Mouse (Mus musculus) hindlimb bud, embryonic 11.5 days (tissue): ENCODE measurements around the gene Dtx2.

Experiments used
- DNase-seq: peaks from one replicate; pipeline ENCODE4 v3.0.0-alpha.2; 2012; ENCODE audit warnings: low read depth, low spot score; ENCODE audit errors: extremely low spot score

The Dtx2 gene

DNA sequence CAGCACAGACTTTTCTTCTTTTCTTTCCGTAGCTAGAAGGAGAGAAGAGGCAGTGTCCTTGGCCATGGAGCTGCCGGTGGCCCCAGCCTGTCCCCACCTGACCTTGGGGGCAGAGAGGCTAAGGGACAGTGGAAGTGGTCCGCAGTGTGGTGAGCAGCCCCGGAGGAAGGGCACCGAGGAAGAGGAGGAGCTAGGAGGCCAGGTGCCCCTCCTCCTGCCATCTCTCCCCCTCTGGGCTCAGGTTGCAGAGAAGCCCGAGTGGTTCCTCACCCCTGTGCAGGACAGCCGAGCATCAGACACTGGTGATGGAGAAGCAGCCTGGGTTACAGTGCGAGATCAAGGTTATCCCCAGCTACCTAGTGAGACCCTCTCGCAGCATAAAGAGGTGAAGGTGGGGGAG is 20.2 kb upstream of the Dtx2 start, which contains the start of gene Ssc4d:
Ssc4d (minus strand) TSS at position 167 of the 400 bp plus-strand sequence.
- DNase-seq: no peak

DNA sequence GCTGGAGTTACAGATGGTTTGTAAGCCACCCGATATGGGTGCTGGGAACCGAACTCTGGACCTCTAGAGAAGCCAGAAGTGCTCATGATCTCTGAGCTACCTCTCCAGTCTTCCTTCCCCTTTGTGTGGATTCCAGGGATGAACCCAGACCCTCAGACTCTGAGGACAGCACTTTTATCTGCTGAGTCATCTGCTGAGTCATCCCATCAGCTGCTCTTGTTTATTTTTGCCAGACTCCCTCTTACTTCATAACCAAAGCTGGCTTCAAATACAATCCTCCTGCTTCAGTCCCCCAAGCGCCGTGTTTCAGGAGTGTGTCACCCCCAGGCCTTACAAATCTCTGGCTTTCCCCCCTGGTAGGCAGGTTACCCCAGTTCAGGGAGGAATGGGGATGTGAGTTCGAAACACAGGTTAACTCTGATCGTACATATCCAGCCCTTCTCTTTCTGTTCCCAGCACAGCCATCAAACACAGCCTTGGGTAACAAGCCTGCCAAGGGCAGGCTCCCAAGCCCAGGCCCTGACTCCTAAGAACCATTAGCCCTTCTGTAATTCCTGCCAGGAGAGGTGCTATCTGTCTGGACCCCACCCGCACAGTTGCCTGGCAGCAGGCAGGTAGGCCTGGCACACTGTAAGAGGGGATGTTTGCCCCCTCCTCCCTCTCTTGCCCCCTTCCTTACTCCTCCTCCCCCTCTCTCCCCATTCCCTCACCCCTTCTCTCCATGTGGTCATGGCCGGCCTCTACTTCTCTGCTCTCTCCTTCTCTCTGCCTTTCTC is 18.5 kb upstream of the Dtx2 start:
- no peak for DNase-seq

DNA sequence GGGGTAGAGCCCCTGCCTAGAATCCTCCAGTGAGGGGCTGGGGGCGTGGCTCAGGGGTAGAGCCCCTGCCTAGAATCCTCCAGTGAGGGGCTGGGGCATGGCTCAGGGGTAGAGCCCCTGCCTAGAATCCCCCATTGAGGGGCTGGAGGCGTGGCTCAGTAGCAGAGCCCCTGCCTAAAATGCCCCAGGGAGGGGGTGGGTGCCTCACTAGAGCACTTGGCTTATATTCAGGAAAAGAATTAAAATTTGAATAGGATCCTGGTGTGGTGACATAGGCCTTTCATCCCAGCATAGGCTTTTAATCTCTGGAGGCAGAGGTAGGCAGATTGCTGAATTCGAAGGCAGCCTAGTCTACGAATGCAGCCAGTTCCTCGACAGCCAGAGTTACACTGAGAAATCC is 15.2 kb upstream of the Dtx2 start:
- no peak for DNase-seq

DNA sequence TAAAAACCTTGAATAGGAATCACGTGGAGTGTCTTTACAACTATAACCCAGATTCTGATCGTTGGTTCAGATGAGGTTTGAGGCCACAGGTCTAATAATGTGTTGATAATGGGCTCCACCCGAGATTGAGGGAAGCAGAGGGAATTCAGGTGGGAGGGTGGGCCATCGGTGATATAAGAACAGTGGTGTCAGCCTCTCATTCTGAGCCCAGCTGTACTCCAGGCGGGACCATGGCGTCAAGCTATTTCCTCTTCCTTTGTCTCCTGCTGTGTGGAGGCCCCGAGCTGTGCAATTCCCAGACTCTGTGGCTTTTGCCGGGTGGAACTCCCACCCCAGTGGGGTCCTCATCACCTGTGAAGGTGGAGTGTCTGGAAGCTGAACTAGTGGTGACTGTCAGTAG is 14.7 kb upstream of the Dtx2 start, which contains the start of gene Zp3:
Zp3 (plus strand) TSS at position 196 of the 400 bp plus-strand sequence.
- no peak for DNase-seq

DNA sequence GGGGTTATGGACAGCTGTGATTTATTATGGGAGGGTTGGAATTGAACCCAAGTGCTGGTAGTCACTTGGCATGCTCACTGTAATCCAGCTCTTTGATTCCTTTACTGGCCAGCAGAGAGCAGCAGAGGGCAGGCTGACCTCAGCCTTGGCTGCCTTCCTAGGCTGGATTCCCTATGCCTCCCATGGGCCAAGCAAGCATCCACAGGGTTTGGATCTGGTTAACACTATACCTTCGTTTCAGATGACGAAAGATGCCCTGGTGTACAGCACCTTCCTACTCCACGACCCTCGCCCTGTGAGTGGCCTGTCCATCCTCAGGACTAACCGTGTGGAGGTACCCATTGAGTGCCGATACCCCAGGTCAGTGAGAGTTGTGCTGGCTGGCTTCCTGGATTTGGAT is 12.2 kb upstream of the Dtx2 start:
- no peak for DNase-seq

DNA sequence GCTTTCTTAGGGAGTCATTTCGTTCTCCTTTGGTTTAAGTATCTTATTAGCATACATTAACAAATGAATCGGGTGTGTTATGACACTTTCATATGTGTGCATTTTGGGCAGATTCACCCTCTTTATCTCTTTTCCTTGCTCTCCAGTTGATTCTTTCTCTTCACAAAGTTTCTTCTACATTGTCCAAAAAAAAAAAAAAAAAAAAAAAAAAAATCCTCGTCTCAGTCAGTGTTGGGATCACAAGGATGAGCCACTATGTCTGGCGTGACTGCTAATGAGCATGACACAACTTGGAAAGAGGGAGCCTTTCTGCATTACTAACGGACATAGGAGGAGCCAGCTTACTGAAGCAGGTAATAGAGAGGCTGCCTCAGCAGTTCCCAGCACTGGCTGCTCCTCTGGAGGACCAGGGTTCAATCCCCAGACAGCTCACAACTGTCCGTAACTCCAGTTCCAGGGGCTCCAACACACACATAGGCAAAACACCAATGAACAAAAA is 10.0 kb upstream of the Dtx2 start:
- DNase-seq: no peak

DNA sequence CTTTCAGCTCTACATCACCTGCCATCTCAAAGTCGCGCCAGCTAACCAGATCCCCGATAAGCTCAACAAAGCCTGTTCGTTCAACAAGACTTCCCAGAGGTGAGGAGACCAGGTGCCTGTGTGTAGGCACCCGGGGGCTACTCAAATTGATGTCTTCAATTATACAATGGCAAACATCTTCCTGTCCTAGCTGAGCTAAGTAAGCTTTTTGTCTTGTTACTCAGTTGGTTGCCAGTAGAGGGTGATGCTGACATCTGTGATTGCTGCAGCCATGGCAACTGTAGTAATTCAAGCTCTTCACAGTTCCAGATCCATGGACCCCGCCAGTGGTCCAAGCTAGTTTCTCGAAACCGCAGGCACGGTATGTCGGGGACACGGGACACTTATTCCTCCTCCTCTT is 7.4 kb upstream of the Dtx2 start:
- no peak for DNase-seq

DNA sequence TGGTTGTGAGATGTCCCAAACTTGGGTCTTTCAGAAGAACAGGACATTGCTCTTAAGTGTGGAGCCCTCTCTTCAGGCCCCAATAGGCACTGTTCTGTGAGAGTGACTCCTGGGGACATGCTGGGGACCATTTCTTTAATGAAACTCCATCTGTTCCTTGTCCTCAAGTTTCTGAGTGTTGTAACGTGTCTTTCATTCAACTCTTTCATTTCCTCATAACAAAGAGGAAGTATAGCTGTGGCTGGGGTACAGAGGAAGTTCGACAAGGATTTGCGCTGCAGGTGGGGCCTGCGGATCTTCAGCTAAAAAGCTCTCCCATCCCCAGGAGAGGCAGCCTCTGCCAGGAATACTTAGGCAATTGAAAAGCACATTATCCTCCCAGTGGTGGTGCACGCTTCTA is 4.0 kb upstream of the Dtx2 start:
- no peak for DNase-seq

DNA sequence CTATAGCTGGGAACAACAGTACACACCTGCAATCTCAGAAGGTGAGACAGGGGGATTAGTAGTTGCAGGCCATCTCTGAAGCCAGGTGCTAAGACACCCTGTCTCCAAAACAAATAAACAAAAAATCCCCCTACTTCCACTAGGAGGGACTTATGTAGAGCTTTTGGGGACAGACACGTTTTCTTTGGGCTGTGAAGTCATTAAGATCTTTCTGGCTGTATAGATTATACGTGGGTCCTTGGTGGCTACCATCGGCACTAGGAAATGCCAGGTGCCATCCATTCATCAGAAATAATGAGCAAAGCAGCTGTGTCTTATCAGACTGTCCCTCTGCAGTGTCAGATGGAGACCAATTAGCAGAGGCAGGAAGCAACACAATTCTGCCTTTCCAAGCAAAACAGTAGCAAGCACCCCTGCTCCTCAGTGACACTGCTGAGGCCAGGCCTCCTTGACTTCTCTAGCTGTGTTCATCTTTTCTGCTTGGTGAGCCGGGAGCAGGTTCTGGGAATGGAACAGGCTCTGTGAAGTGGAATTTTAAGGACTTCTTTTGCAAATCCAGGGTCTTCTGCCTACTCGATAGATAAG is 1.1 kb upstream of the Dtx2 start:
- no peak for DNase-seq

DNA sequence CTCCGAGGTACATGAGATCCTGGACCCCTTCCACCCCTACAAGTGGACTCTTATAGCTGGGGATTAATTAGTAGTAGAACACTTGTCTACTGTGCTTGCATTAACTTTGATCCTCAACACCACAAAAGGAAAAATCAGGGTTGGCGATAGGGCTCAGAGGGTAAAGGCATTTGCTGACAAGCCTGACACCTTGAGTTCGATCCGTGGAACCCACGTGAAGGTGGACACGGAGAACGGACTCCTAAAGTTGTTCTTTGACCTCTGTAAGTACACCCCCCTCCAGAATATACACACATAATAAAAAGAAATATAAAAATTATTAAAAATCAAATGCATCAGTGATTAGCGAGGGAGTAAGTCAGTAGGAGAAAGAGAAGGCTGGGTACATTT is 270 bp upstream of the Dtx2 start:
- DNase-seq: no peak

DNA sequence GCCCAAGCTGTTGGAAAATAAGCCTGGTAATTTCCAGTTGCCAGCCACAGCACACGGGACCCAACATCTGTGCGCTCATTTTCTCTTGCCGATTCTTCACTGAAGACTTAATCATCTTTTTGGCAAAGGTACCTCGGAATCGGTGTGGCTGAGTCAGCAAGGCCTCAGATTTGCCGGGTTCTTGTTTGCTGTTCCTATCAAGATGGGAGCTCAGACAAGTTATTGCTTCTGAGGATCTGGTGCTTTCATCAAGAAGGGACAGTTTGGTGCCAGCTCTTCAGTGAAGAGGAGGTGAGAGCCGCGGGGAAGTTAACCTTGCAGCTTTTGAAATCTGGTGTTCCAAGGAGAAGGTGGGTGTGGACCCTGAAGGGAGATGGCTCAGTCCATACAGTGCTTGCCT is 1.6 kb downstream of the Dtx2 start:
- DNase-seq: no peak

DNA sequence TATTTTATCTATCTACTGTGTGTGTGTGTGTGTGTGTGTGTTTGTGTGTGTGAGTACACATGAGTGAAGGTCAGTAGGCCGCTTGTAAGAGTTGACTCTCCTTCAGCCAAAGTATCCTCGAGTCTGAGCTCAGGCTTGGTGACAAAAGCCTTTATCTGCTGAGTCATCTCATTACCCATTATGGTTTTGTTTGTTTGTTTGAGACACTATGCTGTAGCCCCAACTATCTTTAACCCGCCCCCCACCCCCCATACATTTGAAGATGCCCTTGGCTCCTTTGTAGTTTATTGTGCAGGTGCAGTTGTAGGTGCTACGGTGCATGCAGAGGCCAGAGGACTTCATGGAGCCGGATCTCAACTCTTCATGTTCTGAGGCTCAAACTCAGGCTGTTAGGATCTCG is 6.6 kb downstream of the Dtx2 start:
- no peak for DNase-seq

DNA sequence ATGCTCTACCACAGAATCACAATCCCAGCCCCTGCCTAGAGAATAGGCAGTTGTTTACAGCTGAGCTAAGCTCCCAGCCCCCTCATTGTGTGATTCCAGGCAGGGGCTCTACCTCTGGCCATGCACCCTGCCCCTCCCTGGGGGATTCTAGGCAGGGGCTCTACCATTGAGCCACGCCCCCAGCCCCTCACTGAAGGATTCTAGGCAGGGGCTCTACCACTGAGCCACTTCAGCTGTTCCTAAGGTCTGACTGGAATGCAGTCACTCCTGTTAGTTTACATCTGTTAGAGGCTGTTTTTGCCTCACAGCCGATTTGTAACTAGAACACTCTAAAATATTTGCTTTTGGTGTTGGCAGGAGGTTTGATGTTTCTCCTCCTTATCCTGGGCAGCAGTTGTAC is 7.7 kb downstream of the Dtx2 start:
- no peak for DNase-seq

DNA sequence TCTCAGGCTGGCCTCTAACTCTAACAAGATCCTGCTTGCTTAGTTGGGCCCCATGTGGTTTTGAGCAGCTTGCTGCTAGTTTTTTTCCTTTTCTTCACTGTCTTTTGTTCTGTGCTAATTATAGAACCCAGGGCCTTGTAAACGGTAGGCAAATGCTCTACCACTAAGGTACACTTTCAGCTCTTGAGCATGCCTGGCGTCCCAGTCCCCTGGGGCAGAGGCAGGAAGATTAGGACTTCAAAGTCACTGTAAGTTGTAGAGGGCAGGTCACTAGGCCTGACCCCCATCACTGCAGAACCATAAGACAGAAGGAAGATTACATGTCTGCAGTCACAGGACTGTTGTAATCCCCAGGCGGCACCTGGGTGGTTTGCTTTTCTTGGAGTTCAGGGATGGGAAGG is 8.2 kb downstream of the Dtx2 start:
- no peak for DNase-seq

DNA sequence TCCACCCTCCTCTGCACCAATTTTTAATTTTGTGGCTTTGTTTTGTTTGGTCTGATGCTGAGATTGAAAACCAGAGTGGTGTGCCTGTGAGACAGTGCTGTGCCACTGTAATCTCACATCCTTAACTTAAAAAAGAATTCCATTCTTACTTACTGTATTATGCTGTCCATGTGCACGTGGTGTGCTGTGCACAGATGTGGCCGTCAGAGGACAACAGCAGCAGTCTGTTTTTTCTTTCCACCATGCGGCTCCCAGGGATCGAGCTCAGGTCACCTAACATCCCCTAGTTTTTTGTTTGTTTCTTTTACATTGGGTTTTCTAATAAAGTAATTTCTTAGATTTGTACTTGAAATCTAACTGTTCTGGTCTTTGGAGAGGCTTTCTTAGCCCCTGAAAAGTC is 9.9 kb downstream of the Dtx2 start:
- DNase-seq: no peak

DNA sequence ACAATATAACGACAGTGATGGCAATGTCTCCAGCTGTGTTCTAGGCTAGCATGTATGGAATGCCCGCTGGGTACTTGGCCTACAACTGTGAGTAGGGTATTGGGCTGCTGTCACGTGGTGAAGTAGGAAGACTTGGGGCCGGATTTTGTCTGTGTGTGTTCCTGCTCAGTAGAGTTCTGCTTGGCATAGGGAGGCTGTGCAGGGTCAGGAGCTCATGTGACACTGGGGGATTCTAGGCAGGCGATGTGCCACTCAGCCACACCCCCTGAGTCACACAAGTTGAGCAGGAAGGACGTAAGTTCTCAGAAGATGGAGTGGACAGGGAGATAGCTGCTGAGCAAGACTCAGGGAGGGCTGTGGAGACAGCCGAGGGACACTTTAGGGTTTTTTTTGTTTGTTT is 13.1 kb downstream of the Dtx2 start:
- DNase-seq: no peak

DNA sequence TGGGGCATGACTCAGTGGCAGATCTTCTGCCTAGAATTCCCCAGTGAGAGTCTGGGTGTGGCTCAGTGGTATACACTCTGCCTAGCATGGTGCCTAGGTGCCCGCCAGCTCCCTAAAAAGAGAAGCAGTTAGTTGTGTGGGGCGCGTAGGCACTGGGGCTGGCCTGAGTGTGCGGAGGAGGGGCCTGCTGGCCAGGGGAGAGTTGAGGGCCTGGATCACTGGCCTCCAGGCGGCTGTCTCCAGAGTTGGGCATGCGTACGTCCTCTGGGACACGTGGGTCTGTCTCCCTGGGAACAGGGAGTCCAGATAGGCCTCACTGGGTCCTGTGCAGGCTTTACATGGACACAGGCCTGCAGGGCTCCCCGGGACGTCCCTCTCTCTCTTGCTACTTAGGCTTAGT is 20.3 kb downstream of the Dtx2 start:
- no peak for DNase-seq

DNA sequence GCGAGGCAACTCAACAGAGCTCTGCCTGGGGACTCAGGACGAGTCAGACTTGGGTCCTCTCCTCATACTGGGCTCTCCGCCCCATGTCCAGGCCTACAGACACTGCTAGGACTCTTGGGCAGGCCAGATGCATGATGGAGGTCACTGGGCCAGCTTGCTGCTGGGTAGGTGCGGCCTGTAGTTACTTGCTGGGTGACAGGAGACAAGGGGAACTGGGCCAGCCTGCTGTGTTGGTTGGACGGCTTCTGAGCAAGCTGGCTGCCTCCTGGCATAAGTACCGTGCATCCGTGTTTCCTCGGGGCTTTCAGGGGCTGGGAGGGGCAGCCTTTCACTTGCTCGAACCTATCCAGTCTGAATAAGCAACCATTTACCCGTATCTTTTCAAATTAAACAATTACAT is 21.0 kb downstream of the Dtx2 start:
- no peak for DNase-seq

DNA sequence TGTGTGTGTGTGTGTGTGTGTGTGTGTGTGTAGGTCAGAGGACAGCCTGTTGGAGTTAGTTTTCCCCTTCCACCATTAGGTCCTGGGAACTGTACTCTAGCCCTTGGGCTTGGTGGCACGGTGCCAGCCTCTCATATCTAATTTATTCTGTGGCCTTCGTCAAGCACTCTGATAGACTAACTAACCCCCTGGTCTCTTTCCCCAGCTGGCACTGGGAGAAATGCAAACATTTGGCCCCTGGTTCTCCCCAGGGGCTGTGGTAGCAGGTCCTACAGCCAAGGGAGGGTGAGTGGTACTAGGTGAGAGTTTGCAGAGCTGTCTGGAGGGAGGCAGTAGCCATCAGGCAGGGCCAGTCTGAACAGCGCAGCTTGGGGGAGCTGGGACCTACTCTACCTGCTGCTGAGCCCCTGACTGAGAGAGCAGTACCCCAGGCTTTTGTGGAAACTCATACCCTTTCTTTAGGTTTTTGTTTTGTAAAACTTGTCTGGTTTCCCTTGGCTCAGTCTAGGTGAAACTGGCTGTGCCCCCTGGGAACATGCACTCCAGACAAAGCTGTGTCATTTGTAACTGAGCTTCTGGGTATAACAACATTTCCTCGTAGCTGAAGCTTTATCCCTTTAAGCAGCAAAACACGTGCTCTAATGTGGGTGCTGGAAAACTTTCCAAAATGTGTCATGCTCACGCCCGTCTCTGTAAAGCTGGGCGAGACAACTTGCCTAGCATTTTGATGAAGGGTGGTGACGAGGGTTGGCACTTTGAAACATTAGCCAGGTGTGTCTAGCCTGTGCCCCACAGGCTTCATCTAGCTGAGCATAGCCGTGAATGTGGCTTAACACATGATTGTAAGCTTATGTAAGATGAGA is 21.6 kb downstream of the Dtx2 start:
- no peak for DNase-seq

DNA sequence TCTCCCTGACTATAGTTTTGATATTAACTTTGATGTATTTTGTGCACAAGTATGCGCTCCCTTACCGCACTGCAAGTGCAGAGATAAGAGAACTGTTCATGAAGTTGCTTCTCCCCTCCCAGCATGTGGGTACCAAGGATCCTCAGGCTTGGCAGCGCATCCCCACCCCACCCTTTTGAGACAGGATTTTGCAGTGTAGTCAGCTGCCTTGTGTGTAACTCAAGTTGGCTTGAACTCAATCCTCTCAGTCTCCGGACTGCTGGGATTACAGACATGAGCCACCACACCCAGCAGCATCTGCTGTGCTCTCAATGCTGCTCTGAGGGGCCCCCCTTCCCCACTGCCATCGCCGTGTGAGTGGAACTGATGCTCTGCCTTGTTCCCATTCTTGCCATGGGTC is 22.7 kb downstream of the Dtx2 start:
- no peak for DNase-seq

DNA sequence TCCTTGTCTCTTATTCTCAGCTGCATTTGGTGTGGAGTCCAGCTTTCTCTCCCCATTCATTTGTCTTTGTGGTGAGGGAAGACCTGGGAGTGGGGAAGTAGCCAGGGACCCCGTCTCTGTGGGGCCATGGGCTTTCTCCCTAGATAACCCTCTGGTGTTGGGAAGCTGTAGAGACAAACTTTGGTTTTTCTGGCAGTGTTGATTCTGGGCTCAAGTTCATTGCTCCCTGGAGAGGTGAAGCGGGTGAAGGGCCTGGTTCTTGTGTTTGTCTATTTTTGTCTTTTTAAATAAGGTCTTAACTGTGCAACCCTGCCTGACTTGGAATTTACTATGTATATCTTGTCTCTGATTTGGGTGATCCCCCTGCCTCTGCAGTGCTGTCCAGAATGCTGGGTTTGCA is 24.1 kb downstream of the Dtx2 start:
- no peak for DNase-seq

DNA sequence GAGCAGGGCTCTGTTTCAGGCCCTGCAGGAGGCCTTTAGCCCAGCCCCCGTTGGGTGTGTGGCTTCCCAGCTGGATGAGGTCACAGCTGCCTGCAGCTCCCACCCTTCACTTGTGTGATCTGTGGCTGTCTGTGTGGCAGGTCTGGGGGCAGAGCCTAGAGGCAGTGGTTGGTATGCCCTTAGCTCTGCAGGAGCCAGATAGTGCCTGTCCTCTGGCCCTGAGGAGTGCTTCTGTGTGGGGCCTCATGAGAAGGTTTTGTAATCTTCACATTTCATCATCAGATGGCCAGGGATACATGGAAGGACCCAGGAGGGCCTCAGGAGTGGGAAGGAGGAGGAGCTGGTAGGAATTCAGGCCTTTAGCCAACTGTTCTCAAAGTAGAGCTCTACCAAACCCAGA is 25.3 kb downstream of the Dtx2 start:
- no peak for DNase-seq
